Mouse (Mus musculus) embryonic fibroblast, embryonic 13.5 days (primary cell): ENCODE data around the gene Guca1a.

ENCODE experiments used
- CTCF ChIP-seq: IDR thresholded peaks from 2 replicates; pipeline ENCODE4 v1.5.1; 2011; ENCODE audit warnings: mild to moderate bottlenecking, control low read depth, low read length, moderate library complexity, borderline replicate concordance; ENCODE audit not compliant: insufficient read depth
- POLR2A ChIP-seq: IDR thresholded peaks from 2 replicates; pipeline ENCODE4 v1.6.1; 2011; ENCODE audit warnings: low read depth, mild to moderate bottlenecking, control low read depth, low read length, moderate library complexity

GRCm38 (mm10) chr17:47446025-47446424 is 45.6 kb upstream of the Guca1a start:
- TF ChIP-seq CTCF (no peak), POLR2A (no peak)
